Mouse (Mus musculus) thymus, postnatal 36 days (tissue): ENCODE data around the gene Rorc.

Experiments used
- DNase-seq, 2 experiments: peaks; one replicate each; pipeline ENCODE4 v3.0.0; 2022; ENCODE audit warnings: mixed read lengths in 2 of 2

Gene Rorc

DNA sequence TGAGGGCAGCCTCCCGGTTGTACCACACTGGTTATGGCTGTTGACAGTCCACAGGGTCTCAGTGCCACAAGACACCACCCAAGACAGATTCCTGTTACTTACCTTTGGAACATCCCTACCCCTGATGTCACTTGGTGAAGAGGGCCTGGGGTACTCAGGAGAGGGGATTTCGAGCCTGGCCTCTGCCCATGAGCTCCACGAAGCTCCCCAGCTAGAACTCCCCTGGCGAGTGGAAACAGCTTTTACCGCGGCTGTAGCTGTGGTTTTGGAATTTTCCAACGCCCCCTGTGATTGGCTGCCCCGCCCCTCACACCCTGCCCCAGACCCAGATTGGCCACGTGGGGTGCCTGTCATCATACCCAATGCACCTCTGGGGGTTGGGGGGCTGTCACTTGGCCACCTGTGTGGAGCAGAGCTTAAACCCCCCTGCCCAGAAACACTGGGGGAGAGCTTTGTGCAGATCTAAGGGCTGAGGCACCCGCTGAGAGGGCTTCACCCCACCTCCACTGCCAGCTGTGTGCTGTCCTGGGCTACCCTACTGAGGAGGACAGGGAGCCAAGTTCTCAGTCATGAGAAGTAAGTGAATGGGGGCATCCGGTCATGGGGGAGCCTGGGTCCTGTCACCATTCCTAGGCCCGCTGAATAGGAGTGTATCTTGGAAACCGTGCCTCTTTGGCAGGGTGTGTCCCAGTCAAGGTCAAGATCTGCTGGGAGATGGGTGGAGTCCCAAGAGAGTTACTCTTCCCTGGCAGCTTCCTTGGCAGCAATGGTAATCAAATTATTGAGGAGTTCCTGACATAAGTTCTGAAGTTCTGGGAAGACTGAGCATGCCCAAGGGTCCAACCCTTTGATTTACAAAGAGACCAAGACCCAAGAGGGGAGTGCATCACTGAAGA is 4.7 kb downstream of the Rorc start:
- peak; percentile 96 to 98 for DNase-seq

DNA sequence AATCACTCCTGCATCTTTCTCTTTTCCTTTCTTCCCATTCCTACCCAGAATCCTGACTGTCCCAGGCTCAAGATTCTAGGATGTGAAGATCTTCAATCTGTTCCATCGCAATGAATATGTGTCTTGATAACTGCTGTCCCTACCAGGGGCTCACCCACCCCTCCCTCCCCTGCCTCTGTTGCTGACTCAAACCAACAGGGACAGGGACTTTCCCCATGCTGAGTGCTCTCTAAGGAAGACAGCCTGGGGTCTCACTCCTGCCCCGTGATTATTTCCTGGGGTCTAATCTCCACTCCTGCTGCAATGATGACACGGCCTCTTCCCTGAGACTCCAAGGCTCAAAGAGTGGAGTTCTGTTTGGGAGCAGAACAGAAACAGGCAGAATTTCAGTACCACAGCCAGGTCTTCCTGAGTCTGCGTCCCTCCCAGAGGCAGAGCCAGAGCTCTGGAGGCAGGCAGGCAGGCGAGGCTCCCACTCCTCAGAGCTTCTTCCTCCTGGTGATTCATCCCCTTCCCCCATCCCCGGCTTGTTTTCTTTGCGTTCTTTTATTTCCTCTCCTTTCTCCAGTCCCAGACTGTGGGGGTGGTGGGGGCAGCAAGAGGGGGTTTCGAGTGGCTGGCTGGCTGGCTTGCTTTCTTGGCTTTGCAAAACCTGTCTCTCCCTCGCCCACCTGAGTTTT is 7.4 kb downstream of the Rorc start:
- DNase-seq: peak; percentile 30 to 31

DNA sequence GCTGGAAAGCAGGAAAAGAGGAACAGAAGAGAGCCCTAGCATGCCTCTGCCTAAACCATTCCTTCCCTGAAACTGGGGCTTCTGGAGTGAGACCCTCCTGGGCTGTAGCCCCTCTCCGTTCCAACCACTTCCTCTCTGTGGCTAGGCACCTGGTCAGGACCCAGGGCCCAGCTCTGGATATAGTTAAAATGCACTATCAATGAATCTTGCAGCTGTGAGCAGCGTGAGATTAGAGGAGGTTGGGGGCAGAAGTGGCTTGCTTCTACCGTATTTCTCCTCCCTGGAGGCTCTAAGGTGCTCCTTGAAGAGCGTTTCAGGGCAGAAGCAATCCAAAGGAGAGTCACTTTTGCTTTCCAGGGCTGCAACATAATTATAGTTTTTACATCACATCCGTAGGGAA is 9.7 kb downstream of the Rorc start:
- peak; percentile 64 to 75 for DNase-seq

DNA sequence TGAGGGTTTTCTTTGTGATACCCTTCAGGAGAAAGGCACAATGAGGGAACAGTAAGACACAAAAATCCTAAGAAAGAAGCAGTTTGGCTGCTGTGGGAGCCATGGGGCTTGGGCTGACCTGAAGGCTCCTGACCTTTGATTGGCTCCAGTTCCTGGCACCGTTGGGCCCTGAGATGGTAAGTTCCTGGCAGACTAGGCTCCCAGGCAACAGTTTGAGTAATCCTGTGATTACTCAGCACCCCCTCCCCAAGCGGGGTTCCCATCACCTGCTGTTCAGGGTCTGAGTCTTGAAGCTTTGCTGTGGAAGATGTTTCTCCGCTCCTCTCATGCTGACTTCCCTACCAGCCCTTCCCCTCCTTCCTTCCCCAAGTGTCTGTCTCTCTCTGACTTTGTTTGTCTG is 10.9 kb downstream of the Rorc start:
- DNase-seq: peak; percentile 40 to 61

DNA sequence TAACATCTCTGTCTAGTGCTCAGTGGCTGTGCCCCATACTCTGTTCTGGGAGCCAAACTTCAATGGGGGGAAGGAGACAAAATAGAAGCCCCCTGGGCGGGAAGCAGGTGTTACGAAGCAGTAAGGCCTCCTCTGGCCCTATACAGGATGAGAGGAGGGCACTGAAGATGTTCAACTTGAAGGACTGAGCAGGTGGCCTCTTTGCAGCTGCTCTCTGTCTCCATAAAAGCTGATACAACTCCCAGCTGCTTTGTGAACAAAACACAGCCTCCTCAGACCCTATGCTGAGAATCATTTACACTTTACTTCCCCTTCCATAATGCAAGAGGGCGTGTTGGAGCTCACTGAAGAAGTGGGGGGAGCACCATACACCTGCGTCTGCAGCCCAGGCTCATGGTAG is 14.1 kb downstream of the Rorc start:
- peak; percentile 72 to 84 for DNase-seq

DNA sequence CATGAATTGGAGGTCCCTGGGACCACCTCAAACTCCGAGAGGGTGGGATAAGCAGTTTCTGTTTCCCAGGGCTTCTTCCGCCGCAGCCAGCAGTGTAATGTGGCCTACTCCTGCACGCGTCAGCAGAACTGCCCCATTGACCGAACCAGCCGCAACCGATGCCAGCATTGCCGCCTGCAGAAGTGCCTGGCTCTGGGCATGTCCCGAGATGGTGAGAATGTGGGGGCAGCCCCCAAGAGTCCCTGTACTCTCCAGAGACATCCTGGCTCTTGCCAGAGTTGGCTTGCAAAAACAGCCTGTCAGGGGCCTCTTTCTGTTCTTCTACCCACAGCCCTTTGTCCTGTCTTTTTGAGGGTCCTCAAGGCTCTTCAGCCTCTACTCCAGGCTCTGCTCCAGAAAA is 14.8 kb downstream of the Rorc start:
- peak; percentile 35 to 56 for DNase-seq

DNA sequence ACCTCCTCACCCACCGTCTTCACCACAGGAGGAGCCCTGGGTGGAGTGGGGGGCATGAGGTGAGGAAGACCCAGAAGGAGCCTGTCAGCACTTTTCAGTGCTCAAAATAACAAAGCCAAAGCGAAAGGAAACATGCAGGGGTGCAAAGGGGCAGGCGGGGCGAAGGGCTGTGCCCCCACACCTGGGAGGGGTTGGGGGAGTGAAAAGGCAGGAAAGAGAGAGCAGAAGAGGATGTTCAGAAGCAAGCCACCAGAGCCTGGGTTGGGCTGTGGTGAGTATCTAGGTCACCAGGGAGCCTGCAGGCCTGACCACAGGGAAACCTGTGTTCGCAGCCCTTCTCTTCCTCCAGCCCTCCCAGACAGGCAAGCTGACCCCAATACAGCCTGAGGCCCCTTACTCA is 15.5 kb downstream of the Rorc start:
- peak; percentile 85 to 94 for DNase-seq

DNA sequence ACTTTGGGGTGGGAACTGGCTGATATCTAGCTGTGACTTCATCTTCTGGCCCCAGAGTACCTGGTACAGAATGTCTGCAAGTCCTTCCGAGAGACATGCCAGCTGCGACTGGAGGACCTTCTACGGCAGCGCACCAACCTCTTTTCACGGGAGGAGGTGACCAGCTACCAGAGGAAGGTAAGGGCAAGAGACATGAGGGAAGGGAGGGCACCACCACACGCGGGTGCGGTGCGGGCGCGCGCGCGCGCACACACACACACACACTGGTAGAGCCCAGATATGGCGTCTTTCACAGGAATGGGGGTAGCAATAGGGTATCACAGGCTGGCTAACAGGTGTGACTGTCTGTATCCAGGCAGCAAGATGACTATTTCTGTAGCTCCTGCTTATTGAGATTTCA is 16.8 kb downstream of the Rorc start:
- DNase-seq: peak in 1 of 2 experiments; percentile 54

DNA sequence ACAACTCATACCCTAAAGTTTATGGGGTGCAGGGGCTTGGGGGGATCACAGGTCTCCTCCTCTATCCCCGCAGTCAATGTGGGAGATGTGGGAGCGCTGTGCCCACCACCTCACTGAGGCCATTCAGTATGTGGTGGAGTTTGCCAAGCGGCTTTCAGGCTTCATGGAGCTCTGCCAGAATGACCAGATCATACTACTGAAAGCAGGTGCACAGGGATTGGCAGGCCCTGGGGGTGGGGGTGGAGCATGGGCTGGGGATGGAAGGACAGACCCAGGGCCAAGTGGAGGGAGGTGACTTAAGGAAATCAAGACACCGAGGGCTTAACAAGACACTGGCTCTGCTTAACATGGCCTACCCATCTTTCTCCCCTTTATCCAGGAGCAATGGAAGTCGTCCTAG is 18.4 kb downstream of the Rorc start:
- peak in 1 of 2 experiments; percentile 16 for DNase-seq

DNA sequence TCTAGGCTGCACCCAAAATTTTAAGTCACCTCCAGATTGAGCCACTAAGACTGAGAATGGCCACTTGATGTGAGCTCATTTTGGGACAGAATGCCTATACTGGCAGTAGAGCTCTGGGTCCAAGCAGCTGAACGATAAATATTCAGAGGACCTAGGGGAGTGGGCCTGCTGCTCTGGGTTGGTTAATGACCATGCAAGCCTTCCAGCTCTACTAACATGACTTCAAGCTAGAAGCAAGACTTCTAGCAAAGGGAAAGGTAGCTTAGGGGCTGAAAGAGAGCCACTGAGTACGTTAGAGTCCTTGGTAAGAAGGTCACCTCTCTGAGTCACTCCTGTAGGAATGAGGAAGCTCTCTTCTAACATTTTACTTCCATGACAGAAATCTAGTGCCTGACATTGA is 19.5 kb downstream of the Rorc start:
- DNase-seq: no peak

DNA sequence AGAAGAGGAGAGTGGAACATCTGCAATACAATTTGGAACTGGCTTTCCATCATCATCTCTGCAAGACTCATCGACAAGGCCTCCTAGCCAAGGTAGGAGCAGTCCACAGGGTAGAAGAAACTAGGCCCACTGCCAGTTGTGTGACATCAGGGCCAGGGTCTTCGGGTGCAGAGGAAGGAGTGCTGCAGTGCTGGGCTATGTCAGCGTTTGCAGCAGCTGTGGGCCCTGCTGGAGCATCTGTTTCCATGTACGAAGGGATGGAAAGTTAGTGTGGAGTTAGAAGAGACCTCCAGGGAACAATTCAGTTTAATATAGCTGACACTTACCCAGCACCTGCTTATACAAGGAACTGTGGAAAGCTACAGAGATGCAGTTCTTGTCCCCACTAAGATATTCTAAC is 20.5 kb downstream of the Rorc start:
- no peak for DNase-seq

DNA sequence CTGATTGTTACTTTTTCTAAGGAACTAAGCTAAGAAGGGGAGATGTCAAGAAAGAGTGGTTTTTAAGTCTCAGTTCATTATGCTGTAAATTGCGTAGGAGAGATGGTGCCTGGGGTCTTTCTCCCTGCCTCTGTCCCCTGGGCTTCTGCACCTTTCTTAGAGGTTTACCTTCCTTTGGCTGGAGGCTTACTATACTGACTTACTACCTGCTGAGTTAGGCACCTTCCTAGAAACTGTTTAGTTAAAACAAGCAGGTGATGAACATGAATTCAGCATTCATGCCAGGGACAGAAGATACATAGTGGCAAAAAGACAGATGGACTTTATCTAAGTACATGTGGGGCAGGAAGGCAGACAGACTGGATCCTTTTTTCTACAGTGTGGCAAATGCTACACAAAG is 23.7 kb downstream of the Rorc start:
- DNase-seq: no peak

DNA sequence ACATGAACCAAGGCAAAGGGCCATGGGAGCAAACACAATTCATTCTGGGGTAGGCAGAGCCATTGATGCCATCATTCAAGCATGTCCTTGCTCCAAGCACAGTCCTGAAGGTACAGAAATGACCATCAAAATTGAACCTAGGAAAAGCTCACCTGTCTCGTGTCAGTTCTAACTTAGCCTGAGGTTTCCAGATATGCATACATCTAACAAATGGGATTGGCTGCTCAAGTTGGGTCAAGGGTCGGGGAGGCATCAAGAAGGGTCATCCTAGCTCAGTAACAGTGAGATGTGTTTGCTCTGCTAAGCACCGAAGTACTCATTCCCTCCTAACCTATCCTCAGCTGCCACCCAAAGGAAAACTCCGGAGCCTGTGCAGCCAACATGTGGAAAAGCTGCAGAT is 24.3 kb downstream of the Rorc start:
- no peak for DNase-seq

DNA sequence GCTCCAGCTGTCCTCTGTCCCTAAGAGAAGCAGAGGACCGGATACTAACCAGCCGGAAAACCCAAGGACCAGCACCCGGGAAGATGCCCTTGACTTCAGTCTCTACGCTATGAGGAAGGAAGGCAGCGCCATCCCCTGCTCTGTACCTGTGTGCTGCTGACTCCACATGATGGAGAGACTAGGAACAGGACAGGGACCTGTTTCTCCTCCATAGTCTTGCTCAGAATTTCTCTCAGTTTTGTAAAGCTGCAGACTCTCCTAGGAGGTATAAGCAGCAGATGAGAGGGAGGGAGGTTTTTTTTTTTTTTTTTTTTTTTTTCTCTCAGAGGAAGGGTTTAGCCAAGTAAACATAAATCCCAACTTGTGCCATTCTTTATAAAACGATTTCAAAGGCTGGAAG is 25.6 kb downstream of the Rorc start, which contains the start of gene Lingo4:
Gene Lingo4 (plus strand): TSS at position 301 of the 400 bp plus-strand sequence.
- peak in 1 of 2 experiments; percentile 20 for DNase-seq

DNA sequence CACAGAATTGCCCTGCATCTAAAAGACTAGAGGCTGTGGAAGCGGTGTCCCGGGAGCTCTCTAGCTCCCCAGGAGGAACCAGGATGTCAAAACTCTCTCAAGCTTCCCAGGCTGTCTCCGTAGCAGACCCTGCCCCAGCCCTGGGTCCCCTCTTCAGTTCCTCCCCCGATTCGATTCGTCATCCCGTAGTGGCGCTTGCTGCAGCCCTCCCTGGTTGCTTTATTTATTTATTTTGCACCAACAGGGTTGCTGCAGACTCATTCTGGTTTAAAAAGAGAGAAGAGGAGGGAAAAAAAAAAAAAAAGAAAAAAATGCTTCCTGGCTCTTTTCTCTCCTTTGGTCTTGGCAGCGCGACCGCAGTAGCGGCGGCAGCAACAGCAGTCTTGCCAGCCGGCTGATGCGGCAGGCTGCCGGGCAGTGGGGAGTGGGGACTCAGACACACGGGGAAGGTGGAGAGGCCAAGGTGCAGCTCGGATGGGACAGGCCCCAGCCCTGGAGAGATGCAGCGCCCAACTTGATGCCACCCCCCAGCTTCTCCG is 26.4 kb downstream of the Rorc start:
- peak; percentile 52 to 72 for DNase-seq

DNA sequence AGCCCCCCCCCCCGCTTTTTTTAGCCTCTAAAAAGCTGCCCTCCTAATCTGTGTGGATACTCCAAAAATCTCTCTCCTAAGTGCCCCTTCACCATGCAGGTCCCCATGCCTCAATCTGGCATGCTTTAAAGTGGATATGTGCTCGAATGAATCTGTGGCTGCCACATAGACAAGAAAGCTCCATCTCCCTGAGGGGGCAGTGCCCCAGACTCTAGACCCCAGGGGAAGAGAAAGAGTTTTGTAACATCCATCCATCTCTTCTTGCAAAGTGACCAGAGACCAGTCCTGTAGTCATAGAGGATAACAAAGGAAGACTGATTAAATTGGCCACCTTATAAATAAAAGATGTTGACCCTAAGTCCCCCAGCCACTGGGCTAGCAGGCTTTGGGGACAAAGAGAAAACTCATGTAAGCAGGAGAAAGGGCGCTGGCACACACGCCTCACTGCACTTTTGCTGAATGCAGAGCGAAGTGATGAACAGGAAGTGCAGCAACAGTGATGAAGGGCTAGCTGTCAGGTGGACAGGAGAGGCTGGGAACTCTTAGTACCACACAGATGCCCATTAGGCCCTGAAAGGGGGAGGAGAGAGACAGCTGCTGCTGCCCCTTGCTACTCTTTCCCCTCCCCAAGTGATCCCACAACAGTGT is 27.2 kb downstream of the Rorc start:
- DNase-seq: peak in 1 of 2 experiments; percentile 14

DNA sequence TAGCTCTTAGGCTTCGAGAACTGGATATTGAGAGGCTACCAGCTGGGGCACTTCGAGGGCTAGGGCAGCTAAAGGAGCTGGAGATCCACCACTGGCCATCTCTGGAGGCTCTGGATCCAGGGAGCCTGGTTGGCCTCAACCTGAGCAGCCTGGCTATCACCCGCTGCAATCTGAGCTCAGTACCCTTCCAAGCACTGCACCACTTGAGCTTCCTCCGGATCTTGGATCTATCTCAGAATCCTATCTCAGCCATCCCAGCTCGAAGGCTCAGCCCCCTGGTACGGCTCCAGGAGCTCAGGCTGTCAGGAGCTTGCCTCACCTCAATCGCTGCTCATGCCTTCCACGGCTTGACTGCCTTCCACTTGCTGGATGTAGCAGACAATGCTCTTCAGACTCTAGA is 29.9 kb downstream of the Rorc start:
- peak in 1 of 2 experiments; percentile 15 for DNase-seq

DNA sequence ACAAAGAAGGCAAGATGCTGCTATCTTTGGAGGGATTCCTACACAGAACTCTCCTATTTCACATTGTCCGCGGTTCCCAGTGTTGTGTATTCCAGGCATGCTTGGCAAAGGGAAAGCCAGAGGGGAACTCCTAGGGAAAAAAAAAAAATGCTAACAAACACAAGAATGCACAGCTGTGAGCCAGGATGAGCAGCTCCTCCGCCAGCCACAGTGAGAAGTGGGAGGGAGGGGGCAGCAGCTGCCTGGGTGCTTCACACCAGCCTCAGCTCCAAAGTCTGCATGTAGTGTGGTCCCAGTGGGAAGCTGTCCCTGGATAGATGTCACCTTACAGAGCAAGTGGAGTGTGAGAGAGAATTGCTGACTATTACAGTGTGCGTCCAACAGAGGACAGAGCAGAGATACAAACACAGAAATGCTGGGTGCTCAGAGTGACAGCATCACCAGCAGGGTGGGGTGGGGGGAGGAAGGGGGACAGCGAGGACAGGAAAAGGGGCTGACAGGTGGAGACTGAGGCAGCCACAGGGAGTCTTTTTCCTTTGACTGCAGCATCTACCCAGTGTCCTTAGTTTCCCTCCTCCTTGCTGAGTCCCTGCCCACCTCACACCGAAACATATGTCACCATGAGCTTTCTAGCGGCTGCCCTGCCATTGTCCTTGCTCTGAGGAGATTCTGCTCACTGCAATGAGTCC is 31.9 kb downstream of the Rorc start:
- DNase-seq: peak; percentile 42 to 60

DNA sequence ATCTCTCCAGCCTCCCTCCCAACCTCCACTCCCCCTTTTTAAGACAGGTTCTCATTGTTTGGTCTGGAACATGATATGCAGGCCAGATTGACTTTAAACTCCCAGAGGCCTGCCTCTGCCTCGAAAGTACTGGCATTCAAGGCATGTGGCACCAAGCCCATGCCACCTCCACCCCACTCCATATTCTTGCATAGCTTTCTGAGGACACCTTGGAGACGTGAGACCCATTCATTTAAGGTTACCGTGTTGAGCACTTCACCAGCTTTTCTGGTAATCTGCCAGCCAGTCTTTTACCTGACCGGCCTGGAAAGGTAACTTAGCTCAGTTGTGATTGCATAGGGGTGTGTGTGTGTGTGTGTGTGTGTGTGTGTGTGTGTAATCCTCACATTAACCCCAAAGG is 33.0 kb downstream of the Rorc start:
- DNase-seq: no peak

DNA sequence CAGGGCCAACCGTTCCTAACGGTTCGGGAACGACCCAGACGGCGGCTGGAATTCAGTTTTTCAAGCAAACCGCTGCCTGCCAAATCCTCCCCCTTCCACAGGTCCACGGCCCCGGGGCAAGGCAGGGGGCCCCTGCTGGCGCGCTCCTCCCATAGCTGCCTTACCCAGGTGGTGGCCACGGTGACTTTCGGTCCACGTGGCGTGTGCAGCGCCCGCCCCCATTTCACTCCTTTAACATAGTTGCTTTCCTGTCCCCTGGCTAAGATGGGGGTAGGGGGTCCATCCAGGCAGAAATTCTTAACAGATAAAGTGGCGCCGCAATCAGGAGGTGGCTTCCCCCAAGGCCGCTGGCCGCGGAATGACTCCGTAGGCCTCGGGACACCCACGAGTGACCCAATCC is 39.9 kb downstream of the Rorc start:
- peak in 1 of 2 experiments; percentile 73 for DNase-seq

DNA sequence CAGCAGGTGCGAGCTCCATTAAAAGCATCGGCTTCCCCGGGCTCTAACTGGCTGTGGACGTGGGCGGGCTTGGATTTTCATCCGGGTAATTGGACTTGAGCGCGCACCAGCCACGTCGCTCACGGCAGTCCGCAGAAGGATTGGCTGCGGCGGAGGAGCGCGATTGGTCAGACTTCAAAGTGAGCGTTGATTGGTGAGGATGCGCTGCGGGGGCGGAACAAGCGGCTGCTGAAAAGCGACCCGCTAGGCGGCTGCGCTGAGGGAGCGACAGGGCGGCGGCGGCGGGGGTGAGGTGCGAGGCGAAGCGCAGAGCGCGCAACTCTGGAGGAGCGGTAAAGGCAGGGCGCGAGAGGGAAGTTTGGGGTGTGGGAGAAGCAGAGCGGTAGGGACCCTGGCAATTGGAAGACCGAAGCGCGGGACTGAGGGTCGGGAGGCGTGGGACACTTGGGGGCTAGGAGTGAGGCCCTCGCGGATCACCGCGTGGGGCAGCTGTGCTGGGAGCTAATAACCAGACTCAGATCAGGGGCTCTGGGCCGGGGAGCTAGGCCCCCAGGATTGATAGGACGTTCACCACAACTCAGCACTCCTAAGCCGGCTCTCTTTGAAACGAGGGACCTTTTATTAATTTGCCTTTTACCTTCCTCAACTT is 40.6 kb downstream of the Rorc start, which contains the start of gene Tdrkh:
Gene Tdrkh (plus strand): TSS at position 243 of the 649 bp plus-strand sequence.
- DNase-seq: peak; percentile 95 to 98

DNA sequence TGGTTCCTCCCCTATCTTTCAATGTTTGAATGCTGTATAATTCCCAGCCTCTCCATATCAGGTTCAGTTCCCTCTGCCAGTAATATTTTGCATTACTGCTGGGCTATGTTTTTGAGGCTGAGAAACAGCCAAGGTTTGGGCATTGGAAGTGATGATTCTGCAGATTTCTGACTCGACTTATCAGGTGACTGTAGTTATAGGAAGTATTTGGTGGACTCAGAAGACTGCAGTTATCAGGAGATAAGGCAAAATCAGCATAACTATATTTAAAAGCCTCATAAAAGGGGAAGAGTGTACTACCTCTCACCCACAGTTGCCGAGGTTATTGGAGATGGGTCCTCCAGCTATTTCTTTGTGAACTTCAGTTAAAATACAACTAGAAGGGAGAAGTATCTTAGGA is 58.4 kb downstream of the Rorc start:
- DNase-seq: no peak
